Mouse (Mus musculus) kidney, postnatal 36 days (tissue): ENCODE measurements at regions not wholly inside any gene's neighbourhood (a gene's known extent, or its start where the extent isn't known, plus 50 kb on each side); places are given as distances from the start of the nearest gene placed in this dataset.
A peak's percentile ranks its signal among the peaks of the same experiment; 100 is the strongest.

Source experiments
- DNase-seq, 2 experiments: peaks; one replicate each; pipeline ENCODE4 v3.0.0; 2021 to 2022; ENCODE audit warnings: mixed read lengths in 2 of 2

GRCm38 (mm10) chr8:44525915-44526314 is 409.3 kb upstream of the Fat1 start:
- peak; percentile 4 to 37 for DNase-seq

GRCm38 (mm10) chr8:44529696-44530095 is 405.6 kb upstream of the Fat1 start:
- no peak for DNase-seq

- DNase-seq = no peak
These were observed 386.4 kb upstream of the Fat1 start for GRCm38 (mm10) chr8:44548885-44549284.

GRCm38 (mm10) chr8:44559161-44559560 is 376.1 kb upstream of the Fat1 start:
- DNase-seq = no peak

- no peak for DNase-seq
These were observed 358.9 kb upstream of the Fat1 start for GRCm38 (mm10) chr8:44576314-44576858.

GRCm38 (mm10) chr8:44576993-44577392 is 358.3 kb upstream of the Fat1 start:
- no peak for DNase-seq
